Mouse (Mus musculus) liver, postnatal 0 days (tissue): ENCODE measurements around the gene Cyp2d34.

ENCODE experiments used
- CTCF ChIP-seq: sonication (generic); IDR thresholded peaks from 2 replicates; pipeline ENCODE4 v1.5.1; 2016; ENCODE audit warnings: antibody characterized with exemption, low read depth
- EP300 ChIP-seq: IDR thresholded peaks from 2 replicates; pipeline ENCODE4 v1.6.1; 2016; ENCODE audit warnings: antibody characterized with exemption, low read depth, mild to moderate bottlenecking

DNA sequence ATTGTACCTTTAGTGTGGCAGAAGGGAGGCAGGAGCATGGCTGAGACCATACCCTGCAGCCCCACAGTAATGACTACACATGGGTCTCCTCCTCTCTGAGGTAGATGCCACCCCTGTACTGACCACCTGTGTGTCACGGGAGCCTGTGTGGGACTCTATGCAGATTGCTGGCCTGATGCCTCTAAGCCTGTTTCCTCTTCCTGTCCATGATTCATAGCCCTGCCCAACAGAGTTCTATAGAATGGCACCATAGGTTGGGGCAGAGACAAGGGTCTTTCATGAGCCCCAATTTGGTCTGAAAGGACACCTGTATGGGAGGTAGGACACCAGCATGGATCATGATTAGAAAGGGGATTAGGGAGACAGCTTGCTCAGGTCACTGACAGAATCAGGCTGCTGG is 1.2 kb upstream of the Cyp2d34 start:
- TF ChIP-seq CTCF (no peak), EP300 (no peak)
